Mouse (Mus musculus) CH12.LX (cell line): ENCODE results near the gene Gm45337. TPM values are rescaled to one million over a fixed set of nuclear protein-coding genes. Genes with fewer than 3 reads are reported as not detected.

Experiments
- DNase-seq: peaks from one replicate; pipeline ENCODE4 v3.0.0-alpha.2; 2013; ENCODE audit errors: extremely low read depth
- H3K27ac ChIP-seq: 2 replicates; pipeline ENCODE4 v1.5.1; 2012; ENCODE audit warnings: low read depth, mild to moderate bottlenecking, control low read depth, moderate library complexity; ENCODE audit not compliant: insufficient read depth
- H3K27me3 ChIP-seq: replicated peaks from 2 replicates; pipeline ENCODE3; 2012; ENCODE audit warnings: inconsistent platforms
- H3K36me3 ChIP-seq, 2 experiments: replicated peaks in 1 of 2; 2 replicates each; pipeline versions ENCODE3 to v1.6.1; 2012; ENCODE audit warnings: inconsistent platforms in 1 of 2, low read length in 1 of 2, mild to moderate bottlenecking in 1 of 2, mixed read lengths in 1 of 2, moderate library complexity in 1 of 2; ENCODE audit not compliant: control insufficient read depth in 1 of 2, insufficient read depth in 1 of 2
- H3K4me1 ChIP-seq, 2 experiments: 2 replicates each; pipeline ENCODE4 v1.6.1; 2012; ENCODE audit warnings: inconsistent platforms in 1 of 2, moderate library complexity in 1 of 2; ENCODE audit not compliant: insufficient read depth in 2 of 2, control insufficient read depth in 1 of 2
- H3K4me2 ChIP-seq: 2 replicates; pipeline ENCODE4 v1.6.1; 2012; ENCODE audit warnings: low read depth, mild to moderate bottlenecking, control low read depth; ENCODE audit not compliant: poor library complexity, insufficient read depth, severe bottlenecking
- H3K4me3 ChIP-seq, 3 experiments: fragments of 150-350 bp in 1 of 3; sonication (generic) in 1 of 3; replicated peaks in 1 of 3; 2 replicates each; pipeline versions ENCODE3 to v1.5.1; 2011 to 2012; ENCODE audit warnings: low read depth in 2 of 3, low read length in 2 of 3, mild to moderate bottlenecking in 2 of 3, moderate library complexity in 2 of 3, control low read depth in 1 of 3, improper control_type of control experiment in 1 of 3, inconsistent platforms in 1 of 3, mixed read lengths in 1 of 3; ENCODE audit not compliant: poor library complexity in 1 of 3
- H3K79me2 ChIP-seq: replicated peaks from 2 replicates; pipeline ENCODE4 v1.6.1; 2012; ENCODE audit warnings: mild to moderate bottlenecking, moderate library complexity; ENCODE audit not compliant: control insufficient read depth, poor library complexity, insufficient read depth, severe bottlenecking; ENCODE audit errors: extremely low read depth
- H3K9ac ChIP-seq: 2 replicates; pipeline ENCODE4 v1.6.1; 2012; ENCODE audit warnings: low read depth, mild to moderate bottlenecking, control low read depth, moderate library complexity; ENCODE audit not compliant: insufficient read depth
- H3K9me3 ChIP-seq: replicated peaks from 2 replicates; pipeline ENCODE3; 2012; ENCODE audit warnings: low read length, inconsistent platforms, mixed read lengths
- BHLHE40 ChIP-seq: IDR thresholded peaks from 2 replicates; pipeline ENCODE4 v1.6.1; 2011; ENCODE audit warnings: mild to moderate bottlenecking, low read depth, low read length, improper control_type of control experiment
- CHD1 ChIP-seq: IDR thresholded peaks from 2 replicates; pipeline ENCODE4 v1.6.1; 2012; ENCODE audit warnings: low read depth, low read length, improper control_type of control experiment, inconsistent platforms
- CHD2 ChIP-seq: IDR thresholded peaks from 2 replicates; pipeline ENCODE4 v1.6.1; 2011; ENCODE audit warnings: low read length, improper control_type of control experiment
- IRF4 ChIP-seq: IDR thresholded peaks from 2 replicates; pipeline ENCODE4 v1.6.1; 2014; ENCODE audit warnings: low read depth, mild to moderate bottlenecking, inconsistent platforms, low read length, improper control_type of control experiment
- JUN ChIP-seq: IDR thresholded peaks from 2 replicates; pipeline ENCODE4 v1.6.1; 2011; ENCODE audit warnings: low read depth, mild to moderate bottlenecking, low read length, improper control_type of control experiment, moderate library complexity; ENCODE audit not compliant: insufficient read depth
- KAT2A ChIP-seq: IDR thresholded peaks from 2 replicates; pipeline ENCODE4 v1.6.1; 2012; ENCODE audit warnings: low read length, improper control_type of control experiment, inconsistent platforms; ENCODE audit not compliant: insufficient replicate concordance
- MAFK ChIP-seq: IDR thresholded peaks from 2 replicates; pipeline ENCODE4 v1.6.1; 2011; ENCODE audit warnings: low read length, improper control_type of control experiment; ENCODE audit not compliant: insufficient replicate concordance
- MXI1 ChIP-seq: IDR thresholded peaks from 2 replicates; pipeline ENCODE4 v1.6.1; 2011; ENCODE audit warnings: mild to moderate bottlenecking, low read depth, low read length, improper control_type of control experiment
- MYC ChIP-seq: IDR thresholded peaks from 2 replicates; pipeline ENCODE4 v1.6.1; 2011; ENCODE audit warnings: low read depth, mild to moderate bottlenecking, improper control_type of control experiment, low read length
- NELFE ChIP-seq: IDR thresholded peaks from 2 replicates; pipeline ENCODE4 v1.6.1; 2011; ENCODE audit warnings: low read depth, low read length, improper control_type of control experiment
- POLR2A ChIP-seq: IDR thresholded peaks from 2 replicates; pipeline ENCODE4 v1.6.1; 2011; ENCODE audit warnings: low read depth, mild to moderate bottlenecking, improper control_type of control experiment, low read length
- POLR2AphosphoS2 ChIP-seq: IDR thresholded peaks from 2 replicates; pipeline ENCODE4 v1.6.1; 2011; ENCODE audit warnings: low read depth, low read length, improper control_type of control experiment
- RAD21 ChIP-seq: IDR thresholded peaks from 2 replicates; pipeline ENCODE4 v1.6.1; 2011; ENCODE audit warnings: low read depth, mild to moderate bottlenecking, low read length, improper control_type of control experiment, moderate library complexity
- RCOR1 ChIP-seq: conservative IDR thresholded peaks from 2 replicates; pipeline ENCODE4 v1.6.1; 2012; ENCODE audit warnings: low read depth, mild to moderate bottlenecking, inconsistent platforms, low read length, improper control_type of control experiment
- SIN3A ChIP-seq: IDR thresholded peaks from 2 replicates; pipeline ENCODE4 v1.6.1; 2012; ENCODE audit warnings: low read length, improper control_type of control experiment, inconsistent platforms
- SMC3 ChIP-seq: IDR thresholded peaks from 2 replicates; pipeline ENCODE4 v1.6.1; 2011; ENCODE audit warnings: low read depth, low read length, improper control_type of control experiment
- TBP ChIP-seq: conservative IDR thresholded peaks from 2 replicates; pipeline ENCODE4 v1.6.1; 2011; ENCODE audit warnings: low read depth, low read length, improper control_type of control experiment
- UBTF ChIP-seq: IDR thresholded peaks from 2 replicates; pipeline ENCODE4 v1.6.1; 2012; ENCODE audit warnings: low read depth, mild to moderate bottlenecking, inconsistent platforms, low read length, improper control_type of control experiment, moderate library complexity
- USF2 ChIP-seq: conservative IDR thresholded peaks from 2 replicates; pipeline ENCODE4 v1.6.1; 2011; ENCODE audit warnings: low read depth, low read length, improper control_type of control experiment
- ZC3H11A ChIP-seq: IDR thresholded peaks from 2 replicates; pipeline ENCODE4 v1.6.1; 2012; ENCODE audit warnings: low read depth, mild to moderate bottlenecking, inconsistent platforms, low read length, improper control_type of control experiment
- ZKSCAN1 ChIP-seq: IDR thresholded peaks from 2 replicates; pipeline ENCODE4 v1.6.1; 2012; ENCODE audit warnings: low read depth, inconsistent platforms, low read length, improper control_type of control experiment, borderline replicate concordance
- ZMIZ1 ChIP-seq: IDR thresholded peaks from 2 replicates; pipeline ENCODE4 v1.6.1; 2012; ENCODE audit warnings: low read depth, mild to moderate bottlenecking, inconsistent platforms, low read length, improper control_type of control experiment
- dilution Hi-C: fragments of 300-500 bp; cut with MboI; formaldehyde crosslinking; loops from 2 replicates; pipeline ENCODE4 v1.14.3; 2020; ENCODE audit warnings: low sequenced_read_pairs; ENCODE audit not compliant: extremely low pct_unique_long_range_greater_than_20kb, extremely low pct_ligation_motif_present
- in situ Hi-C: fragments of 300-500 bp; cut with MboI; formaldehyde crosslinking; loops from 3 replicates; pipeline ENCODE4 v1.14.3; 2019; ENCODE audit warnings: low sequenced_read_pairs, low pct_ligation_motif_present, low pct_unique_long_range_greater_than_20kb, mixed read lengths
- polyA plus RNA-seq: library from polyadenylated mRNA; unstranded; fragments of >175 nt; gene quantifications from 2 replicates; pipeline ENCODE4 v1.2.1, GENCODE M21; 2012; ENCODE audit warnings: low read depth; ENCODE audit not compliant: insufficient read length
- total RNA-seq, 2 experiments: library from RNA; depleted of rRNA; stranded (reverse); fragments of 300-350 nt in 1 of 2; fragments of >200 nt in 1 of 2; gene quantifications; 2 replicates each; pipeline ENCODE4 v1.2.3; 2012 to 2014

The Gm45337 gene
- total and polyA plus RNA-seq, 3 experiments = not detected

GRCm38 (mm10) chr7:142155308-142155707 lies 10.9 kb upstream of the Gm45337 start:
- TF ChIP-seq NELFE (no peak), POLR2AphosphoS2 (no peak), TBP (no peak), MXI1 (no peak), SMC3 (no peak), RAD21 (no peak), CHD1 (no peak), RCOR1 (no peak), CHD2 (no peak), USF2 (no peak), BHLHE40 (no peak), MYC (no peak), SIN3A (no peak), POLR2A (no peak), UBTF (no peak), ZMIZ1 (no peak), ZC3H11A (no peak)
- TF ChIP-seq, all 38 proteins: peak for 0
- dilution Hi-C loops (no loop called here), in situ Hi-C loops (no loop called here)
- no peak overlapping the region for H3K4me2 ChIP-seq
- H3K36me3 ChIP-seq = no peaks in the 10 kb centered on the region
- H3K4me1 ChIP-seq = no peaks in the 10 kb centered on the region
- no peak overlapping the region for H3K9ac ChIP-seq
- no peak for DNase-seq
- peaks cover 4% of the 10 kb centered on the region for H3K9me3 ChIP-seq
- no peak overlapping the region for H3K27ac ChIP-seq
- no peak overlapping the region for H3K4me3 ChIP-seq
- no peaks in the 10 kb centered on the region for H3K79me2 ChIP-seq
- peaks cover 67% of the 10 kb centered on the region for H3K27me3 ChIP-seq

GRCm38 (mm10) chr7:142152191-142152590 lies 7.8 kb upstream of the Gm45337 start:
- dilution Hi-C loops = no loop called here

More at GRCm38 (mm10) chr7:142152191-142152590, 7.8 kb upstream of the Gm45337 start:
- in situ Hi-C loops = no loop called here
- Histone ChIP-seq H3K27me3 (peaks cover 43% of the 10 kb centered on the region), H3K27ac (no peak overlapping the region), H3K9ac (no peak overlapping the region), H3K9me3 (peaks cover 7% of the 10 kb centered on the region), H3K4me3 (no peak overlapping the region), H3K4me1 (no peaks in the 10 kb centered on the region), H3K4me2 (no peak overlapping the region), H3K36me3 (no peaks in the 10 kb centered on the region), H3K79me2 (no peaks in the 10 kb centered on the region)
- DNase-seq = no peak
- no peak for TF ChIP-seq ZKSCAN1
- no peak for TF ChIP-seq CHD2
- TF ChIP-seq SIN3A = no peak
- no peak for TF ChIP-seq JUN
- TF ChIP-seq CHD1 = no peak
- TF ChIP-seq ZC3H11A = no peak
- no peak for TF ChIP-seq IRF4
- TF ChIP-seq KAT2A = no peak
- TF ChIP-seq MAFK = no peak
- no peak for TF ChIP-seq BHLHE40
